Mouse (Mus musculus) heart, postnatal 4 days (tissue): ENCODE data around the gene Il12rb1. TPM values are rescaled to one million over a fixed set of nuclear protein-coding genes. Genes with fewer than 3 reads are reported as not detected.
A peak's percentile ranks its signal among the peaks of the same experiment; 100 is the strongest.
"Not testable (repeated sequence)": the region's sequence is repeated elsewhere in the genome, so short reads cannot be mapped to it uniquely, and the experiment has no call there.

ENCODE experiments used
- DNase-seq: peaks from one replicate; pipeline ENCODE4 v3.0.0; 2021
- total RNA-seq, 2 experiments: library from RNA; stranded (reverse); gene quantifications; 2 replicates each; pipeline ENCODE4 v1.2.3; 2021

Il12rb1 gene
- total RNA-seq, 2 experiments from 2014 or later = 0.12 TPM; not detected in 1

DNA sequence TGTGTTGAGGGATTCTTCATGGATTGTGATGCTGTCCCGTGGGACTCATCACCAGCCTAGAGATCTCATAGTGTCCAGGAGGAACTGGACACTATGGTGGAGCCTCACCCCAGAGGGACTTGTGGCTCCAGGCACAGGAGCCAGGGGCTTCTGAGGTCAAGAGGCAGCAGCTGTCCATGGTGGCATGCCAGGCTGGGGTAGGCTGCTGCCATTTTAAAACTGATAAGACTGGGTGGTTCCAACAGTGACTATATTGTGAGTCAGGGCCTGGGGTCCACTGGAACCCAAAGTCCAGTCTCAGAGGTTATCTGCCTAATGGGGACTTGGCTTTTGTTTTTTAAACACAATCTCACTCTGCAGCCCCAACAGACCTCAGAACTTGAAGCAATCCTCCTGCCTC lies 6.4 kb upstream of the Il12rb1 start:
- DNase-seq = no peak

DNA sequence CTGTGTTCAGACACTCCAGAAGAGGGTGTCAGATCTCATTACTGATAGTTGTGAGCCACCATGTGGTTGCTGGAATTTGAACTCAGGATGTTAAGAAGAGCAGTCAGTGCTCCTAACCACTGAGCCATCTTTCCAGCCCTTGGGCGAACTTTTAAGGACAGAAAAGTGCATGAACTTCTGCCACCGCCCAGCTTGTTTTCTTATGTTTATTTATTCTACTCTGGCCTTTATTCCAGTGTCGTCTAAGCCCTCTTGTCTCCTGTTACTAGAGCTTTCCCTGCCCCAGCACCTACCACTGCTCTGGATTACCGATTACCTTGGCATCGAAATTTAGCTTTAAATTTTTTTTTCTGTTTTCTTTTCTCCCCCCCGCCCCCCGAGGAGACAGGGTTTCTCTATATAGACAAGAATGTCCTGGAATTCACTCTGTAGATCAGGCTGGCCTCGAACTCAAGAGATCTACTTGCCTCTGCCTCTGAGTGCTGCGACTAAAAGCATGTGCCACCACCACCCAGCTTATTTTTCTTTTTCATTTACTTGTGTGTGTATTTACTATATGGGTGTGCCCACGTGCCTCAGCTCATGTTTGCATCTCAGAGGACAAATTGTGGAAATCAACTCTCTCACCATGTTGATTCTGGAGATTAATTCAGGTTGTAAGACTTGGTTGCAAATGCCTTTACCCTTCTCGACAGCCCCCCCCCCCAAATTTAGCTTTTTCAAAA lies 5.3 kb upstream of the Il12rb1 start:
- DNase-seq = no peak

DNA sequence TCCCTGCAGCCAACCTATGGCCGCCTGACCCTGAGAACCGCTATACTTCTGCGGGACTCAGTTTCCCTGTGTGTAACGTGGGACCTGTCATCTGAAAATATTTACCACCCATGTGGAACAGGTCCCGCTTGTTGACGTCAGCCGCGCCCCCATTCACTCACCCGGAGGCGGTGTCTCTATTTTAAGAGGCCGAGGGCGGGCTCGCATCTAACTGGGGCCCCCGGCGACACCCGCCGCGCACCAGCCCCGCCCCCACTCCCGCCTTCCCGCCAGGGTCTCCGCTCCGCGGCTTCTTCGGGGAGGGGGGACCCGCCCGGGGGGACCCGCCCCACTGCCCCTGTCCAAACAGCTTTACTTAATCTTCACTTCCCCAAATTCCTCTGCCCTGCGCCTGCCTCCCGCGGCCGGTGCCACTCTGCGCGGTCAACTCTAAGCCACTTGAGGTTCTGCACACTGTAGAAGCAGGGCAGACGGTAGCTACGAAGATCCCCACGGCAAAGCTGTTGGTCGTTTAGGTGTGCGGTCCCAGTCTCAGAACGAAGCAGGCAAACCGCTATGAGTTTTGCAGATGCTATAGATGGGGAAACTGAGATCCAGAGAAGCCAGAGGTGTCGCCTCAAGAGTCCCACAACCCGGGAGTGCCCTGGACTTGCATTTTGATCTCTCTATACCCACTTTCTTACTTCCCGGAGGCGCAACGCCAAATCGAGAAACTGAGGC lies 4.3 kb upstream of the Il12rb1 start:
- peak; percentile 43 for DNase-seq

DNA sequence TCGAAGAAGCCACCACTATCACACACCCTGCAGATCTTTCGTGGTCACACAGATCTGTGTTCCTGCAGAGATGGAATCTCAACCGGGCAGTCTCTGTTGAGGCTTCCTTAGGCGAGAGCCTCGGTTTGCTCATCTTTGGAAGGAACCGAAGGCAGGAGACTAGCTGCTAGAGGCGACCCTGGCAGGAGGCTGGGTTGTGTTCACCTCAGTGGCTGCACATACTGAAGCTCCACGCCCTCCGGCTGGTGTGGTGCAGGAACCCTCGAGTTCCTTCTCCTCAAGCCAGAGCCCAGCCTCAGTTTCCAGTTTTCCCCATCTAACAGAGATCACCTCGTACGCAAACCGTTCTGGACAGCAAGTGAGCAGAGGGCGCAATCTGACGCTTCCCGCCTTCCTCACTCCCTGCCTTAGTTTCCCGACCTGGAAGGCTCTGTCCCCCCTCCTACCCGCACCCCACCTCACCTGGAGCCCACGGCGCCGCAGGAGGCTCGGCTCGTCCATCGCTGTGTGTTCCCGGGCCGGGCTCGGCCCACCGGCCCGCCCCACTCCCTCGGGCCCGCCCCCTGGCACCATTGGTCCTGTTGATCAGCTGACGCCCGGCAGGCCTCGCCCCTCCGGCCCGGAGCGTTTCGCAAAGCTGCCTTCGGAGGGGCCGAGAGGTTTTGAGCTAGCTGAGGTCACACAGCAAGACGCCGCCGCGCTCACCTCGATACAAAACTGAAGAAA lies 3.6 kb upstream of the Il12rb1 start, which contains the start of gene Mast3:
Gene Mast3, minus strand, starts transcription at position 574 of the 726 bp plus-strand sequence.
- peak; percentile 89 for DNase-seq

GRCm38 (mm10) chr8:70806541-70806940 lies 1.7 kb upstream of the Il12rb1 start:
- DNase-seq = no peak

DNA sequence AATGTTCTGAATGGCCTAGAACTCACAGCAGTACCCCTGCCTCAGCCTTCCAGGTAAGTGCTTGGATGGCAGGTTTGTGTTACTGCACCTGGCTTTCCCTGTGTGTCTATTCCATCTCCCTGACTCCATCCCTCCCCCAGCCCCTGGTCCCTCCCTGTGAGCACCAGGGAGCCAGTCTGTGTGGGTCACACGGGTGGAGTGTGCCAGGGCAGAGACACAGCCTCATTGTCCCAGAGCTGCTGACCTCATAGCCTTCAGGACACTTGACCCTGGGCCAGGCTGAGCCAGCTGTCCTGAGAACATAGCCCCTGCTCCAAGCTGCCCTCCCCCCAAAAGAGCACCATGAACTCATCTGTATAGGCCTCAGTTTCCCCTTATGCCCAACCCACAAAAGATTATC lies 945 bp upstream of the Il12rb1 start:
- no peak for DNase-seq

DNA sequence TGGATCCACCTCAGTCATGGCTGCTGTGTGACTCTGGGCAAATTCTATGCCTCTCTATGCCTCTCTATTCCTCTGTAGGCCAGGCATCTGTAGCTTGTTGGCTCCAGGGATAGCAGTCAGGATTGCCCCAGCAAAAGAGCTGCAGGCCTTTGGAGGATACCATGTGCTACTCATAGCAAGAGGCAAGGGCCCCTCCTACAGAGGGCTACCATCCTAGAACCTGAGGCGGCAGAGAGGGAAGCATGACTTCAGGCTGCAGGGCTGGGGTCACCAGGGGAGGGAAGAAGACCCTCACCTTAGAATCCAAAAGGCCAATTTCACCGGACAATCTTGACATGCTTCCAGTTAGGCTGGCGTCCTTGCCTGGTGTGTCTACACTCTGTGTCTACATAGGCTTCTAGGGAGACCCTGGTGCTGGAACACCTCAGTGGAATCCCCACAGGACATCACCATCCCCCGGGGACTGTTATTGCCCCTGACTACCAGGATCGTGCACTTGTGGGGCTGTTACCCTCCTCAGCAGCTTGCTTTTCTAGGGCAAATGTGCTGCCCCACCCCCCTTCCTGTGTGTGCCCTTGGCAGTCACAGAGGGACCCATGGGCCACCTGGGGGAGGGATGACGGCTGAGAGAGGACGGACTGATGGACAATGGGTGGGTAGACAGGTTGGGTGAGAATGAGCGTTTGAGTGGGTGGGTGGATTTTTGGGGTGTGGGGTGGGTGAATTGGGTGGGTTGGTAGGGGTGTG lies 879 bp downstream of the Il12rb1 start:
- no peak for DNase-seq

- no peak for DNase-seq
Measured at GRCm38 (mm10) chr8:70810962-70811680, 2.9 kb downstream of the Il12rb1 start.

DNA sequence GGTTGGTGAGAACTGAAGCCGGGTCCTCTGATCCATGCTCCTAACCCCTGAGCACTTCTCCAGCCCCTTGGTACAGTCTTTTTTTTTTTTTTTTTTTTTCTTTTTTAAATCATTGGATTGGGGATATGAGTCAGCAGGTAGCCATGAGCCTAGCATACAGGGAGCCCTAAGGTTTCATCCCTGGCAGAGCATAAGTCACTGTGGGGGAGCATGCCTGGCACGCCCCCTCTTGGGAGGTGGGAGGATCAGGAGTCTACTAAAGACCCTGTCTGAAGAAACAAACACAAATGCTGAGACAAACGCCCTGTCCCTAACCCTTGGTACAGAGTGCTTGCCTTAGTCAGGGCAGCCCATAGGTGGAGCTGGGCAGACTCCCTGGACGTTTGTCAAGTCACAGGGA lies 3.8 kb downstream of the Il12rb1 start:
- DNase-seq = no peak

DNA sequence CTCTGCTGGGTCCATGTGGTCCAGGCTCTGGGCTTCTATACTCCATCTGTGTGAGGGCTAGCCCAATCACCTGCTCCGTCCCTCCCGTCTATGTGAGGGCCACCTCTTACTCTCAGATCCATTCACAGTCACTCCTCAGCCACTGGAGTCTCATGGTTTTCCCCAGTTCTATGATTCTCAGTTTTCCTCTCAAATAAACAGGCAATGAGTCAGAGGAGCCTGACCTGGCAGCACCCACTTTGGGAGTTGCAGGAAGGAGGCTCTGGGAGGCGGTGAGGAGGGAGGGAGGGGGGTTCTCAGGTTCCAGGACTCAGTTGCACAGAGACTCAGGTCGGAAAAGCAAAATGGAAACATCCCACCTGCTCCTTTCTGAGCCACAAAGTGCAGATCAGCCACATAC lies 4.6 kb downstream of the Il12rb1 start:
- DNase-seq = no peak

DNA sequence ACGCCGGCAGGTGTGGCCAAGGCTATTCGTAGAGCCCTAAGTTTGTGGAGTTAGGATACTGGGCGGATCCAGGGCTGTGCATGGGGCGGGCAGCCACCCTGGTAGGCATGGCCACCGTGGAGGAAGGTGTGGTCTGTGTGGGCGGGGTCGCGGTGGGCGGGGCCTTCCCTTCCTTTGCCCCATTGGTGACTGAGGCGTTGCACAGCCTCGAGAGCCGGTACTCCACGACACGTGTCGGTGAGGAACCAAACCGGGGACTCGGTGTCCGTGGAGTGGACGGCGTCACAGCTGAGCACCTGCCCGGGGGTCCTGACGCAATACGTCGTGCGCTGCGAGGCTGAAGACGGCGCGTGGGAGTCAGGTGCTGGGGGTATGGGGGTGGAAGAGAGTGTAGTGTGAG lies 8.4 kb downstream of the Il12rb1 start:
- DNase-seq = no peak

GRCm38 (mm10) chr8:70820101-70820935 lies 12.1 kb downstream of the Il12rb1 start:
- peak; percentile 74 for DNase-seq

DNA sequence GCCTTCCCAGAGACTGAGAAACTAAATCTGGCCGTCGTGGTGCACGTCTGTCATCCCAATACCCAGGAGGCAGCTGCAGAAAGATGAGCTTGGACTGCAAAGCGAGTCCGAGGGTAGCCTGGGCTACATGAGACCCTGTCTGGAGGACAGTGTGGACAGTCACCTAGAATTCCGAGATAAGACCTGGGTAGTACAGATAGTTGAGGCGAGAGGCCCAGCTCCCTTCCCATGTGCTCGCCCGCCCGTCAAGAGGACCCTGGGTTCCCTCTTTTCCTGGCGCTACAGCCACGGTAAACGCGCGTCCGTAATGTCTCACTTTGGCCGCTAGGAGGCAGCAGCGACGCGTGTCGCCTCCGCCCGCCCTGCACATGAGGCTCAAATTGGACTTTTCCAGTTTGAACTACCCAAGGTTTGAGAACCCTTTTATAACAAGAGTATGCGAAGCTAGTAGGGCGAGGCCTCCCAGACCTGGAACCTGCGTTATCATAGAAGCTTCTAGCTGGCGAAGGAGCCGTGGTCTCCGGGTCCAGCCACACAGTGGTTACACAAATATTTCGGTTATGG lies 13.2 kb downstream of the Il12rb1 start:
- peak; percentile 82 for DNase-seq

- no peak for DNase-seq
Measured at GRCm38 (mm10) chr8:70821992-70822391, 13.7 kb downstream of the Il12rb1 start.

GRCm38 (mm10) chr8:70822594-70822993 lies 14.3 kb downstream of the Il12rb1 start:
- DNase-seq = not testable (repeated sequence)

- DNase-seq = no peak
Measured at GRCm38 (mm10) chr8:70823802-70824201, 15.6 kb downstream of the Il12rb1 start.

- DNase-seq = no peak
Measured at GRCm38 (mm10) chr8:70825816-70826215, 17.6 kb downstream of the Il12rb1 start.

GRCm38 (mm10) chr8:70827010-70827409 lies 18.8 kb downstream of the Il12rb1 start:
- no peak for DNase-seq

GRCm38 (mm10) chr8:70827796-70828195 lies 19.5 kb downstream of the Il12rb1 start:
- no peak for DNase-seq

DNA sequence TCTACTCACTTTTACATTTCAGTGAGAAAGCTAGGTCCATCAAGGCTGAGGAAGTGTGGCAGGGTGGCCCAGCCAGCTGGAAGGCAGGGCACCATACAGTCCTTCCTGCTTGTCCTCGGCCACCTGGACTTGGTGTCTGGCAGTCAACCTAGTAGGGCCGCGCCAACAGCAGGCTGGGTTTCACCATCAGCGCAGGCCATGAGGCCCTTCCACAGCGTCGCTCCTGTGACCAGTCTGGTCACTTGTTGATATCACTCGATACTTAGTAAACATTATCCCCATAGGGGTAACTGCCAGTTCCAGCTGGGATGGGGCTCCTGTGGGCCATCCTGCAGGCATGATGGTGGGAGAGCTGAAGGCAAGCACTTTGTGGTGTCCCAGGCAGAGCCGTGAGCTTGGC lies 23.3 kb downstream of the Il12rb1 start:
- DNase-seq = no peak

- DNase-seq = no peak
Measured at GRCm38 (mm10) chr8:70832371-70832770, 24.1 kb downstream of the Il12rb1 start.
